Mouse (Mus musculus): ENCODE measurements at regions not wholly inside any gene's neighbourhood (a gene's known extent, or its start where the extent isn't known, plus 50 kb on each side); places are given as distances from the start of the nearest gene placed in this dataset.
"Not testable (repeated sequence)": the region's sequence is repeated elsewhere in the genome, so short reads cannot be mapped to it uniquely, and the experiment has no call there.

DNA sequence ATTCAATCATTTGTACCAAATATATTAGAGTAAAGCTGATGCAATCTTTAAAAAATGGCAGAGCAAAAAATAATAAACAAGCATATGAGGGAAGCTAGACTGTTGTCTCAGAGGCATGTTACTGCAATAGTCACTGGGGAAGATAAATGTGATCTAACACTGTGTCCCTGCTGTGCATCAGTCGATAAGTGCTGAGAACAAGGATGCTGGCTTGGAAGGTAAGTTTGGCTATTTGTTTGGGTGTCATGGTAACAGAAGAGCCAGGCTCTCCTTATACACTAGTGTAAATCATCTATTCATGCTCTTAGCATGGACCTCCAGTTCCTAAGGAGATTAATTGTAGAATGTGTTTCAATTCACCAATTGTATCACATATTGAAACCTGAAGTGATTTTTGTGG, 102.0 kb upstream of the Ghr start:
- no peak for DNase-seq

DNA sequence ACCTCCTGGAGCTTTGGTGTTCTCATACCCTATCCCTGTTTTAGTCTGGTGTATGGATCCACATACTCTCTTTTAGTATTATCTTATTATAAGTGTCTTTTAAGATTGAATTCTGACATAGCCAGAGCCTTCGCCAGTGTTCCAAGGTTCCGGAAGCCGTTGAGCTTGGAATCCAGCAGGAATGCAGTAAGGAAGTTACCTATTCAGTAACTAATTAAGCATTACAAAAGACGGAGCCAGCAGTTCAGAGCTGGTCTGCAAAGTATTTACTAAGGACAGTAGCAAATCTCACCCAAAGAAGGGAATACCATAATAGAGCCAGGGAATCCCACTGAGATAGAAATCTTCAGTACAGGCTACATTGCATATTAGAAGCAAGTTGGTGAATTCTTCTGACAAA, 93.7 kb upstream of the Ghr start:
- DNase-seq, result not testable (repeated sequence)

DNA sequence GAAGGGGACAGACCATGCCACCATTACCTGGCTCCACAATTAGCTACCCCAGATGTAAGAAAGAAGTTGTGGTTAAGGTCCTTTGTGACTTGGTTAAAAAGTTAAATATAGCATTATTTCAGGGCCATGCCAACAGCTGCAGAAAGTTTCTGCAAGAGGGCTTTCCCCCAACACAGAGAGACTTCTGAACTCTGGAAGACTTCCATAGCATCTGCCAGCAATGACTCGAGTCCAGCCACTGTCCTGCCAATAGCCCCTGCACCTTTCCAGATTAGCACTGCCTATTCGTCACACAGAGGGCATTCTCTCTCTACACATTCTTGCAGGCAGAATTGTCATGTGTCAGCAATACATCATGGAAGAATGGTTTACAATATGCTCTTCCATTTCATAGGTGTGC, 89.3 kb upstream of the Ghr start:
- no peak for DNase-seq

DNA sequence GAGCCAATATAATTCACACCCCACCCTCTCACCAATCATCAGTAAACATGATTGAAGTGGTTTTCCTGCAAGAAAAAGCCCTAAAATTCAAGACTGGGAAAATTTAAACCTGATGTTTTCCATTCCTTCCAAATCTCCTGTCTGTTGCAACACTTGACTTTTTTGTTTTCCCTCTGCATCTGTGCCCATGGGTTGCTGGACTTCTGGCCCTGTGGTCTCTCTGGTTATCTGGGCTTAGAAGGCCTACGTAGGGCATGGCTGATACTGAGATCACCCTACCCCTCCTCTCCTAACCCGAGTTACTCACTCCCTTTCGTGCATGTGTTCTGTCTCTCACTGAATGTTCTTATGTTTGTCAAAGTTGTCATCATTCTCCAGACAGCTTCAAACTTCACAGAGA, 87.9 kb upstream of the Ghr start:
- no peak for DNase-seq

DNA sequence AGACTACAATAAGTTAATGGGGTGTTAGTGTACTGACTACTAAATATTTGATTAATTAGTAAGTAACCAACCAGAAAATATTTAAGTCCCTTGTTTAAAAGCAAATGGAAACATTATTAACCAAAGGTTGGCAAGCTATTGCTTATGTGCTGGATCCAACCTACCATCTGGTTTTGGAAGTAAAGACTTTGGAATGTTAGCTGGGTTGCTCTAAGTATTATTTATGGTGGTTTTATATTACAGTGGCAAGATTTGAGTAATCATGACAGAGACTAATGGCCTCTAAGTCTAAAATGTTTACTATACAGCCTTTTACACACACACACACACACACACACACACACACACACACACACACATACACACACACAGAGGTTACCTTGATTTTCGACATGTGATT, 86.1 kb upstream of the Ghr start:
- DNase-seq, result no peak

DNA sequence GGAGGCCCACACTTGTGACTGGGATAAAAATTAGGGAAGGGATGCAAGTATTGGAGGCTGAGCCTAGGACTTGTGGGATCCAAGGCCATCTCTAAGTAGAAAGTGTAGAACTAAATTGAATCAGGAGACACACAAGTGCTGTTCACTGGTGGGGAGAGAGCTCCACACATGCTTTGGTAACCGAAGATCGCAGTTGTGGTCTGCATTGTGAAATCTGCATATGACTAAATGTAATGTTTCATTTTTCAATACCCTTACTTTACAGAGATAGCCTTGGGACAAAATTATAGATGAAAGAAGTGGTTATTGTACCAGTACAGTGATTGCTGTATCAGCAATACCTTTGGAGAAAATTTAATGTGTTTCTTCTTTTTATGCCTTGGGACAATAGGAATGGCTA, 85.6 kb upstream of the Ghr start:
- no peak for DNase-seq

DNA sequence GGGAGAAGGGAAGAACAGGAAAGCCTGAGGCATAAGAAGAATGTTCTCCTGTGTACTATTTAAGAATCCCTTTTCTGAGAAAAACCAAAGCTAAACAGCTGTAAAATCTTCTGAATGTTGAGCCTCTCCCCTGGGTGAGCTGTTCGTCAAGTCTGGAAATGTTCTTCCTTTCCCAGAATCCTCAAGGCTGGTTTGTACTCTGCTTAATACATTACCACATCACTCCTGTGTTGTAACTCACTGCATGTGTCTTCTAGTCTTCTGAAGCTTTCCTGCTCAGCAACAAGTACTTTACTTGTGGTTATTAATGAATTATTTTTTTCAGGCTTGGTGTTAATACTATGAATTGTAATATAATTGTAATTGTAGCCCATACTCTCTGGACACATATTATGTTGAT, 65.4 kb upstream of the Ghr start:
- no peak for DNase-seq

DNA sequence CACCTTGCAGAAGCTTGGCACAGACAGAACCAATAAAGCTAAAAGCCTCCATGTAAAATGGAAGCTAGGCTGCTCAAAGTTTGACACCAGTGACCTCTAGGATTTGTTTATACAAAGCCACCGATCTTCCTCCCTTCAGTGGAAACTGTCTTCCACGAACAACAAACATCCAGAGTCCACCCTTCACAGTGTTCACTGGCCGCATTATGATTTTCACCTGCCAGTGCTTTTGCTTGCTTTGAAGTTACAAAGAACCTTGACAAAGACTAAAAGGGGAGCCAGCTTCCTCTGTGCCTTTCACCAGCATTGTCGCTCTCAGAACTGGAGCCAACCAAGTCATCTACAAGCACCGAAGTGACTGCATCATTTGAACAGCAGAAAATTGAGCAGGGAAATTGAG, 56.8 kb upstream of the Ghr start:
- no peak for DNase-seq
